Mouse (Mus musculus): Measurements from ENCODE around the gene Rcsd1. TPM values are rescaled to one million over a fixed set of nuclear protein-coding genes. Genes with fewer than 3 reads are reported as not detected.
A peak's percentile ranks its signal among the peaks of the same experiment; 100 is the strongest.

Rcsd1 gene
- polyA plus RNA-seq, 1 experiment from 2014 or later: 7.0 TPM

DNA sequence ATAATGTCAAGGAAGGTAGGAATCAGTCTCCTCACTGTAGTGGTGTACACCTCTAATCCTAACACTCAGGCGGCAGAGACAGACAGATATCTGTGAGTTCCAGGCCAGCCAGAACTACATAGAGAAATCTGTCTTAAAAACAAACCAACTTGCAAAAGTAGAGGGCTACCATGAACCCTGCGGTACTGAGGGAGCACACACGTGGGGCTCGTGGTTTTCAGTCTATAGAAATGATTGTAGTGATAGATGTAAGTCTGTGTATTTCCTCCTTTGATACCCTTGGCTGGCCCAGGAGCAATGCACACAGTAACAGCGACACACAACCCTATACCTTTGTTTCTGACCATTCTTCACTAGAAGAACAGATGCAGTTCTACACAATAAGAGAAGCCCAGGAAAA lies 2.4 kb upstream of the Rcsd1 start:
- Histone ChIP-seq H3K27me3 (peaks cover 27% of the 10 kb centered on the region), H3K9ac (no peak overlapping the region), H3K4me3 (no peak overlapping the region), H3K4me1 (peaks cover 13% of the 10 kb centered on the region), H3K9me3 (replicated peaks) (no peaks in the 10 kb centered on the region), H3K27ac (no peak overlapping the region), H3K4me2 (no peak overlapping the region), H3K36me3 (ENCODE audit: poor library complexity, severe bottlenecking) (no peaks in the 10 kb centered on the region)
- 84% methylated on average over 5 of the region's 5 CpGs for WGBS
- no peak for ATAC-seq

DNA sequence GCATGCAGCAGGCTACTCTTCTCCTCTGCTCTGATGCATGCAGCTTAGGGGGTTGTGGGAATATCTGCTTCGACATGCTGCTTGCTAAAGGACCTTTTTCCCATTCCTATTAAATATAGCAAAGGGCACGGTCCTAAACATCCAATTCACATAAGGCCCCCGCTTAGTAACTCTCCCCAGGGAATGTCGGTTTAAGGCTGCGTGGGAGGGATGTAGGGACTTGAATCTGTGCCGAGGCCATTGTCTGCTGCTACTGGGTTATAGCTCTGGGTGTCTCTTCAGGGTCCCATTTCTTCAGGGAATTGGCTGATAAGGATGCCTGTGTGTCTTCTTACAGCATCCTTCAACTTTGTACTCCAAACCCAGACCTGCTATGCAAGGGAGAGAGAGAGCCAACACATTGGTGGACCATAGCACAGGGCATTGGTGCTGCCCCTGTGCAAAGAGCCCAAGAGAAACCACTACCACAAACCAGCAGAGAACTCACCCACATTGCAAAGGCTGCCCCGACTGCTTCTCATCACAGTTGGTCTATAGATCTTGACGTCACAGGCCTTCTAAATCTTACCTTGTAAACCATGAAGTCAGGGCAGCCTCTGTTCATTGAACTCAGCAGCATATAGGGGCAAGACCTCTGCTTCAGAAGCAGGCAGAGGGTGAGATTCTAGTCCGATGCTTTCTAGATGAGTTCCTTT lies 724 bp downstream of the Rcsd1 start:
- H3K27me3 ChIP-seq: peaks cover 49% of the 10 kb centered on the region
- no peak for ATAC-seq
- peaks cover 13% of the 10 kb centered on the region for H3K4me1 ChIP-seq
- no peak overlapping the region for H3K27ac ChIP-seq
- H3K4me2 ChIP-seq: peak overlapping the region; percentile 98
- H3K4me3 ChIP-seq: peak overlapping the region; percentile 60; the same call in 1 of the 2 replicates
- no peaks in the 10 kb centered on the region for H3K9me3 ChIP-seq (replicated peaks)
- no peaks in the 10 kb centered on the region for H3K36me3 ChIP-seq (ENCODE audit: poor library complexity, severe bottlenecking)
- no peak overlapping the region for H3K9ac ChIP-seq
- whole genome bisulfite sequencing: 30% methylated on average over 9 of the region's 9 CpGs

DNA sequence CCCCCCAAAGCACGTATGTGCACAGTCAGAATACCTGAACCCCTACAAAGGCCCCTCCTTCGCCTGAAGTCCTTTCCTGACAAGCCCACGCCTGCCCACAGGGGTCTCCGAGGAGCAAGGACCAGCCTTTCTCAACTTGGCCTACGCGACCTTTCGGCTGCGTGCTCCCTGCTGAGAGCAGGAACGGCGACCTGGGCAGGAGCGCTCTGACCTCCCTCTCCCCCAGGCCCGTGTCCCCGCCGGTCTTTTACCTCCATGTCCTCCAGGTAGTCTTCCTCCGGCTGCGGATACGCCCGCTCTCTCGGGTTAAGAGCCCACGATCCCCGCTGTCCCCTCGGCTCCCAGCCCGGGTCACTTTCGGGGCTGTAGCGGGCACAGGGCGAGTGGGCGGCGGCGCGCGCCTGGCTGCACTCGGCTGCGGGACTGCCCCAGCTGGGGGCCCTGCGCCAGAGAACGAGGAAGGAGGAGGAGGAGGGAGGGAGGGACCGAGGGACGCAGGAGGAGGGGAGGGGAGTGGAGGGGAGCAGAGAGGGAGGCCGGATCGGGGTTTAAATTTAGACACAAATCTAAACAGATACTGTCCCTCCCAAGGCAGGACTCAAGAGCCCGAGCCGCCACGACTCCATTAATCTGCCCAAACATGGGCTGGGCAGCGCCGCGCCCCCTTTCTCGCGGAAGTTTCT lies 1.8 kb downstream of the Rcsd1 start:
- Histone ChIP-seq H3K9me3 (replicated peaks) (no peaks in the 10 kb centered on the region), H3K9ac (peak overlapping the region; percentile 73), H3K4me1 (peaks cover 15% of the 10 kb centered on the region), H3K4me2 (peak overlapping the region; percentile 98), H3K27me3 (peaks cover 53% of the 10 kb centered on the region), H3K4me3 (peak overlapping the region; percentile 60), H3K27ac (no peak overlapping the region), H3K36me3 (ENCODE audit: poor library complexity, severe bottlenecking) (no peaks in the 10 kb centered on the region)
- ATAC-seq: peak; percentile 80
- under 1% methylated on average over 47 of the region's 47 CpGs for WGBS

- peaks cover 20% of the 10 kb centered on the region for H3K4me1 ChIP-seq
- H3K9me3 ChIP-seq (replicated peaks): no peaks in the 10 kb centered on the region
- no peak overlapping the region for H3K27ac ChIP-seq
- peak overlapping the region; percentile 98 for H3K4me2 ChIP-seq
- H3K9ac ChIP-seq: no peak overlapping the region
- ATAC-seq: no peak
- 26% methylated on average over 10 of the region's 10 CpGs for WGBS
- no peaks in the 10 kb centered on the region for H3K36me3 ChIP-seq (ENCODE audit: poor library complexity, severe bottlenecking)
- peak overlapping the region; percentile 60 for H3K4me3 ChIP-seq
- H3K27me3 ChIP-seq: peaks cover 58% of the 10 kb centered on the region
Observed at GRCm38 (mm10) chr1:165707241-165707639, 2.3 kb downstream of the Rcsd1 start.

- 70% methylated on average over 4 of the region's 4 CpGs for WGBS
- Histone ChIP-seq H3K27ac (no peak overlapping the region), H3K9ac (no peak overlapping the region), H3K4me2 (0 out of 2 replicates have a peak overlapping the region, but pooled peaks have one; percentile 1), H3K9me3 (replicated peaks) (no peaks in the 10 kb centered on the region), H3K4me1 (peaks cover 22% of the 10 kb centered on the region), H3K27me3 (peaks cover 64% of the 10 kb centered on the region), H3K4me3 (no peak overlapping the region), H3K36me3 (ENCODE audit: poor library complexity, severe bottlenecking) (no peaks in the 10 kb centered on the region)
- no peak for ATAC-seq
Observed at GRCm38 (mm10) chr1:165706492-165706891, 3.1 kb downstream of the Rcsd1 start.

DNA sequence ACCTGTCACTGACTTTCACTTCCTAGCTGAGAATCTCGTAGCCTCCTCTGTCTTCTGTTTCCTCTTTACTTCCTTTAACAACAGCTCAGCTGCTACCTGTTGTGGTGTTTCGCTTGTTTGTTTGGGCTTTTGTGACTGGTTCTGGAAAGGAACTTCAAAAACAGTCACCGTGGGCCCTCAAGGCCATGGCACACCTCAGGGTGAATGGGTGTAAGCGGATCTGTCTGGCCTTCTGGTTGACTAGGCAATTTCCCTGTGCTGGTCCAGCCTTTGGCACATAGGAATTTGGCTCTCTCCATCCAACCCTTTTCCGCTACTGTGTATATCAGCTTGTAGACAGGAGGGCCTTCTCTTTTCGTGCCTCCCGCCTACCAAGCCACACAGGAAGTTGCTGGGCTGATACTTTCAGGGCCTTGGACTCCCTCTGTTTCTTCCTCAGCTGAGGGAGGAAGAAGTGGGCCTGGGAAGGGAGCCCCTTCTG lies 3.6 kb downstream of the Rcsd1 start:
- WGBS: 87% methylated on average over 7 of the region's 7 CpGs
- no peaks in the 10 kb centered on the region for H3K9me3 ChIP-seq (replicated peaks)
- no peak for ATAC-seq
- no peak overlapping the region for H3K27ac ChIP-seq
- peaks cover 22% of the 10 kb centered on the region for H3K4me1 ChIP-seq
- H3K4me2 ChIP-seq: 0 out of 2 replicates have a peak overlapping the region, but pooled peaks have one; percentile 1
- no peaks in the 10 kb centered on the region for H3K36me3 ChIP-seq (ENCODE audit: poor library complexity, severe bottlenecking)
- no peak overlapping the region for H3K9ac ChIP-seq
- peaks cover 64% of the 10 kb centered on the region for H3K27me3 ChIP-seq
- H3K4me3 ChIP-seq: no peak overlapping the region

DNA sequence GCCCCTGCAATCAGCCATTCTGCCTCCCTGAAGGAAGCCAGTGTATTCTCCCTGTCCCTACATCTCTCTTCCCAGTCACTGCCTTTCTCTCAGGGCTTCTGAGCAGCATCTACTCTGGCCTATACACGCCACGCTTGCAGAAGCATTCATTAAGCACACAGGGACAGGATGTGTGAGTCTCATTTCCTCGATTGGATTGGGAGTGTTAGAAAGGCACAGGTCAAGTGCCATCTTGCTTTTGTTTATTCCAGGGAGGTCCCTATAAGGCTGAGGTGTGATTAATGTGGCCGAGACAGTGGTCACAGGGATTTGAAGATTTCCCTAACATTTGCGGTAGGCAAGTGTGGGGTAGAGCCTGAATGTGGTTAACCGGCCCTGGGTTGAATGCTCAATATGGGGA lies 4.2 kb downstream of the Rcsd1 start:
- WGBS: 86% methylated on average over 6 of the region's 6 CpGs
- H3K4me2 ChIP-seq: no peak overlapping the region
- H3K27me3 ChIP-seq: peaks cover 63% of the 10 kb centered on the region

GRCm38 (mm10) chr1:165704841-165705240 lies 4.7 kb downstream of the Rcsd1 start:
- WGBS: 87% methylated on average over 3 of the region's 3 CpGs
- H3K9ac ChIP-seq: no peak overlapping the region
- peaks cover 58% of the 10 kb centered on the region for H3K27me3 ChIP-seq
- no peaks in the 10 kb centered on the region for H3K36me3 ChIP-seq (ENCODE audit: poor library complexity, severe bottlenecking)
- H3K9me3 ChIP-seq (replicated peaks): no peaks in the 10 kb centered on the region
- no peak for ATAC-seq
- H3K4me1 ChIP-seq: peaks cover 22% of the 10 kb centered on the region
- no peak overlapping the region for H3K27ac ChIP-seq
- H3K4me2 ChIP-seq: no peak overlapping the region
- no peak overlapping the region for H3K4me3 ChIP-seq

More for the DNA sequence above, 4.2 kb downstream of the Rcsd1 start:
- Histone ChIP-seq H3K4me1 (peaks cover 22% of the 10 kb centered on the region), H3K4me3 (no peak overlapping the region), H3K36me3 (ENCODE audit: poor library complexity, severe bottlenecking) (no peaks in the 10 kb centered on the region), H3K27ac (no peak overlapping the region), H3K9me3 (replicated peaks) (no peaks in the 10 kb centered on the region), H3K9ac (no peak overlapping the region)
- ATAC-seq: no peak

DNA sequence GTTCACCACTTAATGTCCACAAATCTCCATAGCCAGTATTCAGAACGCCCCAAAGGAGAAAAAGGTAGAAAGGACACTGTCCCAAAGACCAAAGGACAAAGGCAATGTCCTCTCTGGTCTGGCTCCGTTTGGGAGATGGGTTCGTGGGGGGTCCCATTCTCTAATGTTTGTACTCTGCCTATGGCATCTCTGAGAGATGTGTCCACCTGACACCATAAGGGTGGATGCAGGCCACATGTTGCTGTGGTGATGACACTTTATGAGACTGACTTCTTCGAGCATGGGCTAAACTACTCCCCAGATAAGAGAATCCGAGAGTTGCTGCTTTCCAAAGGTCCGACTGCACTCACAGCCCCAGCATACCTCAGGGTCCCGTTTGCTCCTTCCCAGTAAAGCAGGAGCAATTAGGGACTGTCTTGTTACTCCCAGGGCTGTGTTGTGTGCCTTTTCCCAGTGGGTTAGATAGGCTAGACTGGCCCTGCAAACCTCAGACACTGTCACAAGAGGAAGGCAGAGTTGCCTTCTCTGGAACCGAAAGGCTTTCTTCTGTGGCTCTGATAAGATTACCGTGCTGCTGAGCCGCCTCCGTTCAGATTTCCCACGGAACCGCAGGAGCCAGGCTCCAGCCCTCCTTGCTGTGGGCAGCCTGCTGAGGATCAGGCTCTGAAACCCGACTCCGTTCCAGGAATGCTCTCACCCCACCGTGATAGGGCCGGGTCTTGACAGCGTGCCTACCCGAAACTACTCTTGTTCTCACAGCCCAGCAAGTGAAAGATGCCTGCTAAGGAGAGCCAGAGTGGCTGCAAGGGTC lies 7.1 kb downstream of the Rcsd1 start:
- Histone ChIP-seq H3K4me2 (peak overlapping the region; percentile 38), H3K4me1 (peaks cover 10% of the 10 kb centered on the region), H3K27me3 (peaks cover 40% of the 10 kb centered on the region), H3K9ac (peak overlapping the region; percentile 38), H3K9me3 (replicated peaks) (no peaks in the 10 kb centered on the region), H3K27ac (no peak overlapping the region), H3K4me3 (peak overlapping the region; percentile 7; the same call in 1 of the 2 replicates), H3K36me3 (ENCODE audit: poor library complexity, severe bottlenecking) (no peaks in the 10 kb centered on the region)
- WGBS: 14% methylated on average over 19 of the region's 19 CpGs
- ATAC-seq: no peak

DNA sequence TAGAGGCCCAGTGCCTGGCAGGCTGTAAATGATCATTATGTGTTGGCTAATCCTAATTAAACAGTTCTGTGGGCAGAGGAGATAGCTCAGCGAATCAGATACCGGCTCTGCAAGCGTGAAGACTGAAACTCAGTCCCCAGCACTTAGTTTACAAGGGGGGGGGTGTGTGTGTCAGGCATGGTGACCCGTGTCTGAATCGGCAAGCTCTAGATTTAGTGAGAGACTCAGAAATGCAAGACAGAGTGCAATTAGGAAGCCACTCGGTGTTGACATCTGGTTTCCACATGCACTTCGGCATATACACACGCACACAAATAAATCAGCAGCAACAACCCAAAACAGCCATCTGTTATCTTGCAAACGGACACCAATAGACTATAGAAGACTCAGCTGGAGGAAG lies 8.0 kb downstream of the Rcsd1 start:
- 75% methylated on average over 9 of the region's 9 CpGs for WGBS
- no peak for ATAC-seq
- Histone ChIP-seq H3K27me3 (peaks cover 33% of the 10 kb centered on the region), H3K27ac (no peak overlapping the region), H3K9ac (no peak overlapping the region), H3K4me2 (no peak overlapping the region), H3K36me3 (ENCODE audit: poor library complexity, severe bottlenecking) (no peaks in the 10 kb centered on the region), H3K4me1 (peaks cover 8% of the 10 kb centered on the region), H3K4me3 (no peak overlapping the region), H3K9me3 (replicated peaks) (no peaks in the 10 kb centered on the region)

DNA sequence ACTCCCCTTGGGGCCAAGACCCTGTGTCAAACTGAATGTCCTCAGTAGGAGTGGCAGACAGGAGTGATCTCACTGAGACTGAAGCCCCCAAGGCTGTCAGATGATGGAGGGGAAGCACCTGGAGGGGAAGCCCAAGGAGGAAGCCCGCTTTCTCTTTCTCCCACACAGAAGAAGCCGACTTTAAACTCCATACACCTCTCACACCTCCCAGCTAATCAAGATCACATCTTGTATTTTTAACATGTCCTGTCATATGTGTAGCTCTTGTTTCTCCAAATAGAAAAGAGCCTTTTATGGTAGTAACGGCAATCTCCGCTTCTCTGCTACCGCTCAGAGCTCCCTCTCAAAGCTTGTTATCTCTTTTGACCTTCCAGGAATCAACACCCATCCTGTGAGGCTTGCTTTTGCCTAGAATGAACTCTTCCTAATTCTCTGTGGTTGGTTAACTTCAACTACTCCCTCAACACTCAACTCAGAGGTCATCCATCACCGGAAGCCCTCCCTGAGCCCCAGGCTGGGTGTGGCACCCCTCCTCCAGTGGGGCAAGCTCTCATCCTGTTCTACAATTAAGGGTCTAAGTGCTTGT lies 8.5 kb downstream of the Rcsd1 start:
- no peak overlapping the region for H3K4me2 ChIP-seq
- ATAC-seq: no peak
- H3K4me3 ChIP-seq: no peak overlapping the region
- H3K27me3 ChIP-seq: peaks cover 27% of the 10 kb centered on the region
- H3K9ac ChIP-seq: no peak overlapping the region
- WGBS: 90% methylated on average over 6 of the region's 6 CpGs
- H3K9me3 ChIP-seq (replicated peaks): no peaks in the 10 kb centered on the region
- no peak overlapping the region for H3K27ac ChIP-seq
- peaks cover 8% of the 10 kb centered on the region for H3K4me1 ChIP-seq
- no peaks in the 10 kb centered on the region for H3K36me3 ChIP-seq (ENCODE audit: poor library complexity, severe bottlenecking)

All from forebrain, embryonic 13.5 days (tissue).